Mouse (Mus musculus) right cerebral cortex, postnatal 10 days (tissue): Measurements from ENCODE around the gene Asic2.
A peak's percentile ranks its signal among the peaks of the same experiment; 100 is the strongest.

ENCODE experiments used
- DNase-seq, 2 experiments: peaks; one replicate each; pipeline ENCODE4 v3.0.0; 2021; ENCODE audit warnings: low spot score in 2 of 2

Asic2 gene

GRCm38 (mm10) chr11:81845010-81845685, 123.1 kb downstream of the Asic2 start:
- DNase-seq, result no peak

GRCm38 (mm10) chr11:81841001-81841400, 127.3 kb downstream of the Asic2 start:
- no peak for DNase-seq

- no peak for DNase-seq
Observed at GRCm38 (mm10) chr11:81838426-81838825, 129.8 kb downstream of the Asic2 start.

- no peak for DNase-seq
Observed at GRCm38 (mm10) chr11:81832381-81832780, 135.9 kb downstream of the Asic2 start.

GRCm38 (mm10) chr11:81816531-81816930, 151.7 kb downstream of the Asic2 start:
- no peak for DNase-seq

- peak; percentile 75 to 82 for DNase-seq
Observed at GRCm38 (mm10) chr11:81814816-81815215, 153.4 kb downstream of the Asic2 start.

- no peak for DNase-seq
Observed at GRCm38 (mm10) chr11:81806905-81807659, 161.2 kb downstream of the Asic2 start.

- DNase-seq, result no peak
Observed at GRCm38 (mm10) chr11:81803544-81803943, 164.7 kb downstream of the Asic2 start.

- DNase-seq, result no peak
Observed at GRCm38 (mm10) chr11:81802614-81803013, 165.6 kb downstream of the Asic2 start.

- peak; percentile 55 to 70 for DNase-seq
Observed at GRCm38 (mm10) chr11:81800899-81801298, 167.4 kb downstream of the Asic2 start.

- no peak for DNase-seq
Observed at GRCm38 (mm10) chr11:81793588-81793987, 174.7 kb downstream of the Asic2 start.

- DNase-seq, result no peak
Observed at GRCm38 (mm10) chr11:81791579-81791978, 176.7 kb downstream of the Asic2 start.

- DNase-seq, result no peak
Observed at GRCm38 (mm10) chr11:81780596-81780995, 187.7 kb downstream of the Asic2 start.

- peak; percentile 81 for DNase-seq
Observed at GRCm38 (mm10) chr11:81779881-81780280, 188.4 kb downstream of the Asic2 start.

- no peak for DNase-seq
Observed at GRCm38 (mm10) chr11:81771195-81771895, 196.9 kb downstream of the Asic2 start.

GRCm38 (mm10) chr11:81769691-81770260, 198.5 kb downstream of the Asic2 start:
- no peak for DNase-seq

GRCm38 (mm10) chr11:81768305-81768704, 200.0 kb downstream of the Asic2 start:
- no peak for DNase-seq

- DNase-seq, result peak; percentile 84 to 90
Observed at GRCm38 (mm10) chr11:81767781-81768180, 200.5 kb downstream of the Asic2 start.

- no peak for DNase-seq
Observed at GRCm38 (mm10) chr11:81765288-81765687, 203.0 kb downstream of the Asic2 start.

GRCm38 (mm10) chr11:81764778-81765177, 203.5 kb downstream of the Asic2 start:
- no peak for DNase-seq

- no peak for DNase-seq
Observed at GRCm38 (mm10) chr11:81757221-81757620, 211.0 kb downstream of the Asic2 start.

- no peak for DNase-seq
Observed at GRCm38 (mm10) chr11:81750876-81751275, 217.4 kb downstream of the Asic2 start.
